Mouse (Mus musculus) ES-E14 (cell line): ENCODE data around the gene Hoxb4.

ENCODE experiments used
- HCFC1 ChIP-seq: IDR thresholded peaks from 2 replicates; pipeline ENCODE4 v1.6.1; 2012; ENCODE audit warnings: low read length, inconsistent platforms, borderline replicate concordance; ENCODE audit not compliant: insufficient read depth
- ZC3H11A ChIP-seq: IDR thresholded peaks from 2 replicates; pipeline ENCODE4 v1.6.1; 2012; ENCODE audit warnings: low read depth, mild to moderate bottlenecking, inconsistent platforms, low read length, borderline replicate concordance

- TF ChIP-seq ZC3H11A (no peak), HCFC1 (no peak)
Measured at GRCm38 (mm10) chr11:96298895-96299667, 19.0 kb upstream of the Hoxb4 start.
